Mouse (Mus musculus) thymus, postnatal 25 days (tissue): ENCODE results near the gene Sec14l1.

Experiments used
- DNase-seq: peaks from one replicate; pipeline ENCODE4 v3.0.0; 2022

The Sec14l1 gene

DNA sequence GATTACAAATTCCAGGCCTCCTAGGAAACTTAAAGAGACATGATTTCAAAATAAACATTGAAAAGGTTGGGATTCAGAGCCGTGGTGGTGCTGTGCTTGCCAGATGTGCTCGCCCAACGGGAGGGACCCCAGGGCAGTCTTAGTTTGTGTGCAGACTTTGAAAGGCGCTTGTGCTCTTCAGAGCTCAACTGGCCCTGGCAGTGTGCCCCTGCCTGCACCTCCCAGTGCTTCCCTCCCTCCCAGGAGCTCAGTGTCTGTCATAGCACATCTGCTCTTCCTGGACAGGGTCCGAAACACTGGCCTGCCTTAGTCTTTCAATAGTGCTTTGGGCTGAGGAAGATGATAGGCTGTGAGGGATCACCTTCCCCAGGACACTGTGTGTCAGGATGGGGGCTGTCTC is 15.9 kb downstream of the Sec14l1 start:
- DNase-seq = no peak

DNA sequence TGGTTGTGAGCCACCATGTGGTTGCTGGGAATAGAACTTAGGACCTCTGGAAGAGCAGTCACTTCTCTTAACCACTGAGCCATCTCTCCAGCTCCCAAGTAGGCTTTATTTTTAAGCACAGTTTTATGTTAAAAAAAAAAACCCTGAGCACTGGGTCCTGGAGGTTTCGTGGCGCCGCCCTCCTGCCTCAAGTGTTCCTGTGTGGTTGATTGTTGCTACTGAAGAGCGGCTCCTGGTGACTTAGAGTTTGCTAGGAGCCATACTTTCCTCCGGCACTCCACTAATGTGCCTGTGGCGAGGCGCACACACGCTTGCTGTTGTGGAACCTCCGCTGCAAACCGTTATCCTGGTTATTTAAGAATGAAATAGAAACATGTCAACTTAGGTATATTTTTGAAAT is 16.5 kb downstream of the Sec14l1 start:
- DNase-seq = no peak

DNA sequence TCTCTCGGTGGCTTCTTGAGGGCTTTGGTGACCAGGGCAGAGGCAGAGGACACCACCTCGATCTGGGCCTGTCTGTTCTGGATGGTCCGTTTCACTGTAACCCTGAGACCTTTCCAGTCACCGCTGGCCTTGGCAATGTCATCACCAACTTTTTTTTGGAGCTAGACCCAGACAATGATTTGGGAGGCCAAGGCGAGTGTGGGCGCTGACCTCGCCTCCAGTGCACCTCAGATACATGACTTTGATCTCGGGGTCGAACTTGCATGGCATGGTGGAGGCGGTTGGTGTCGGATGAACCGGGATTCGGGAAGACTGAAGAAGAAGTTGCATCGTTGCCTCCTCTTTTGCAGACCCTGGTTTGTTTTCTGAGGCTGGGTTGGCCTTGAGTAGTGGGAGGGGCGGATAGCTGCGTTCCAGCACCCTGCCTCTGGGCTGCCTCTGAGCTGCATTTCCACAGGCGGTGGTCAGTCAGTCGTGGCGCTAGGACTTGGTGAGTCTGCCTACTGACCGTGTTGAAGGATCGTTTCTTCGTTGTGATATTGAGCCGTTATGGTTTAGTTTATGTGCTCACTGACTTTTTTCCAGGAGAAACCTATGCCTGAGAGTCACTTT is 19.9 kb downstream of the Sec14l1 start:
- DNase-seq = no peak

GRCm38 (mm10) chr11:117135457-117136290 is 20.7 kb downstream of the Sec14l1 start:
- no peak for DNase-seq

DNA sequence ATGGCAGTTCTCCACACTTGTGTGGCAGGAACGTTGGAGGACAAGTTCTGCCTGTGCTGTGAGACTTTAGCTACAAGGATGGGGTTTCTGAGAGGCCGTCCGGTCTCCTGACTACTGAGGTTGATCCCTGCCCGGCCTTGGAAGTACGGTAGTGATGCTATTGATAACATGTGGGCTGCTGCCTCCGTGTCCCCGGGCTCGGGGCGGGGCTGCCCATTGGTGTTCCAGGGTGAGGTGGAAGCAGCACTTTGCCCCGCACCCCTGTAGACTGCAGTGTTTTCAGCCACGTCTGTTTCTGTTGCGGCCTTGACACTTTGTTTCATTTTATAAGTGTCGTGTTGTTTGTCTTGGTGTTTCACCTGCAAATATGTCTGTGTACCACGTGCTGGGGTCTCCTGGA is 21.9 kb downstream of the Sec14l1 start:
- no peak for DNase-seq

DNA sequence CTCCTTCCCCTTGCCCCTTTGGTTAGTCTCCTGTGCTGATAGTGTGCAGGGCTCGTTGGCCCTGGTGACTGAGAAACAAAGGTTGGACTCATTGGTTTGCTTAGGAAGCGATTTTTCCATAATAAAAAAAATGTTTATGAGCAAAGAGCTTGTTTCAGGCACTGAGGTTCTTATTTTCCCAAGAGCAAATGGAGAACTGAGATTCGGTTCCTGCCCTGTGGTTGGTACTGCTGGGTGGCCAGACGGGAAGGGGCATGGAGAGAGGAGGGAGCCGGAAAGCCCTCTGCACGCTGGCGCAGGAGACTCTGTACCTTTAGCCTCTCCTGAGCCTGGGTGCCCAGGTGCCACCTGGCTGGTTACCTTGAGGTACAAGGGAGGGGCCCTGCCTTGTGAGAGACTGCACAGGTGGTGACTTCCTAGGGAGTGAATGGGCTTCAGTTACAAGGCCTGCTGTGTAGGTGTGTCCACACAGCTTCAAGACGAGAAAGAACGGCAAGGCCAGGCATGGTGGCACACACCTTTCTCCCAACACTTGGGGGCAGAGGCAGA is 23.3 kb downstream of the Sec14l1 start:
- DNase-seq = no peak

DNA sequence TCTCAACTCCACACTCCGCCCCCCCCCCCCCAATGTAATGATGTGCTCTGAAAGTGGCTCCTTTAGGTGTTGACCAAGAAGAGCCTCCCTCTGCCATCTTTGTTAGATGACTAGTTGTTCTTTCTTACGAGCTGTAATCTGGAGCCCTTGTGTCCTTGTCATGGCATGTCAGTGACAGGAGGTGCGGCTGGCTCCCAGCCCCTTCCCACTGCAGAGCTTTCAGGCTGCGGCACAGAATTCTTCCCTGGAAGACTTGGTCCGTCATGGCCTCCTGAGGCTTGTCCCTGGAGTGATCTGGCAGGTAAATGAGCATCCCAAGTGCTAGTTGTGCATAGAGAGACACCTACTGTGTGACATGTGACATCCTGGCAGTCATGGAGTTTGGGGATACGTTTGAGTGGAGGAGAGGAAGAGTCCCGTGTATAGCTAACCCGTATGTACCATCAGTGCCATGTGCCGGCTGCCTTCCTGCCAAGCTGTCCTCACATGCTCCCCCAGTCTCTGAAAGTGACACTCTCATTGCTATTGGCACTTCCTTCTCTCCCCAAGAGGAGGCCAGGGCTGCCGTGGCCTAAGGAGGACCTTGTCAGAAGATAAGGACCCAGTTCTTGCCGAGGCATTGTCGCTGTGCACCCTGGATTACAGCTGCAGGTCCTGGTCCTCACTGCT is 24.0 kb downstream of the Sec14l1 start:
- DNase-seq = no peak

DNA sequence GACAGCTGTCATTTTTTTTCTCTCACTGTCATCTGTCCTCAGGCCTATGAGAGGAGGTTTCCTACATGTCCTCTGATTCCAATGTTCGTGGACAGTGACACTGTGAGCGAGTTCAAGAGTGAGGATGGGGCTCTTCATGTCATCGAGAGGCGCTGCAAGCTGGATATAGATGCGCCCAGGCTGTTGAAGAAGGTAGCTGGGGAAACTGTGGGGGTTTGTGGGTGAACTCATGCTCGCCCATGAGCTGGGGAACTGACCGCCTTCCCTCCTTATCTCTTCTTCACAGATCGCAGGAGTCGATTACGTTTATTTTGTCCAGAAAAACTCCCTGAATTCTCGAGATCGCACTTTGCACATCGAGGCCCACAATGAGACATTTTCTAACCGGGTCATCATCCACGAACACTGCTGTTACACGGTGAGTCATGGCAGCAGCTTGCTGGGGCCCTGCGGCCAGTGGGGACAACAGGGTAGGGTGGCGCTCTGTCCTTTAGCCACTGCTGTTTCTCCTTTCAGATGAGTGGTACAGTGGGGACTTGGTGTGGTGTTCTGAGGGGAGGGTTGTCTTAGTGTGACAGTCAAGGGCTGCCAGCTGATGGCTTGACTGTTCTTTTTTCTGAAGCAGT is 26.5 kb downstream of the Sec14l1 start:
- no peak for DNase-seq

DNA sequence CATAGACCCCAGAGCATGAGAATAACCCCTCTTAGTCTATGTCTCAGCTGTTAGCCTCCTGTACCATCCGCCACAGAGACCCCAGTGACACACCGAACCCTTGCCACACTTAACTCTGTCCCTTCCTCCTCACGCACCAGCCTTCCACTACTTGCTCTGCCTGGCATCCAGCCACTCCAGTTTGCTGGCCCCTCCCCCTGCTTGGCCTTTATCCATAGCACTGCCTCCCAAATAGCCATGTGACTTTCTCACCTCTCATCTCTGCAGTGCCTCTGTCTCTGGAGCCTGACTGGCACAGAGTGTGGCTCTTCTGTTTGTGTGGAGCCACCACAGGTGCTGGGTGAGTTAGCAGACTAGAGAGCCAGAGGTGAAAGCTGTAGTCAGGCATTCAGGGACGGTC is 27.5 kb downstream of the Sec14l1 start:
- DNase-seq = no peak

- peak; percentile 33 for DNase-seq
These were observed 30.6 kb downstream of the Sec14l1 start for GRCm38 (mm10) chr11:117145451-117146117.

DNA sequence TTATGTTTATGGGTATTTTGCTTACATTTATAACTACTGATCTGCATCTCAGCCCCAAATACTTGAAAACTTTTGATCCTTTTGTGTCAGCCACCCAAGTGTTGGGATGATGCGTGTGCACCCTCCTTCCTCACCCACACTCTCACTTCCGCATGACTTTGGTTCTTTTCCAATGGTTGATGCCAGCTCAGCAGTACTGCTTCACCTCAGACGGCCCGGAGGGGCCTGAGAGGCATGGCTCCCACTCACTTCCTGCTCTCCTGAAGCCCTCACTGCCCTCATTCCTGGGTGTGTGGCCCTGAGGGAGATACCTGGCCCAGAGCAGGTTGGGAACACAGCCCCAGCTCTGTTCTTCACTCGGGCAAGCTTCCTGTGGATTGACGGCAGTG is 31.1 kb downstream of the Sec14l1 start:
- no peak for DNase-seq

DNA sequence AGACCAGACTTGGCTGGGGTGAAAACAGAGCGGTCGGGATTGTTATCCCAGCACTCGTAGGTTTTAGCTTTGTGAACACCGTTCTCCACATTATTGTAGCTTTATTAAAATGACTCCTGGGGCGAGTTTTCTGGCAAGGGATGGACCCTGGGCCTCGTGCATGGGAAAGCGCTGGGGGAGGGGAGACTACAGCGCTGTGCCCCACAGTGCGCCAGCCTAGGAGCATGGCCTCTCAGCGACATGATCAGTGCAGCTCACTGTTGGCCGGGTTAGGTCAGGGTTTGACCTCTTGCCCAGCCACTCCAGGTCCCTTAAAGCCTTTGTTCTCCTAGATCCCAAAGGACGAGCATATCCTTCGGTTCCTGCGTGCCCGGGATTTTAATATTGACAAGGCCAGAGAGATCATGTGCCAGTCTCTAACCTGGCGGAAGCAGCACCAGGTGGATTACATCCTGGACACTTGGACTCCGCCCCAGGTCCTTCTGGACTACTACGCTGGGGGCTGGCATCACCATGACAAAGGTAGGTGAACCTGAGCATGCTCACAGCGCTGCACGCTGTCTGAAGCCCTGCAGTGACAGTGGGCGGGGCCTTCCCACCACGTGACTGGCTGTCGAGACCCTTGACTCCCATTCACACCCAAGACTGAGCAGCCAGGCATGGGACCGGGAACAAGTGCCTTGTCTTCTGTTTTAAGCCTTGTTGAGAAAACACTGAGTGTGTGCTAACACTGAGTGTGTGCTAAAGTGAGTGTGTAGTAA is 32.0 kb downstream of the Sec14l1 start:
- DNase-seq = no peak

- no peak for DNase-seq
These were observed 34.1 kb downstream of the Sec14l1 start for GRCm38 (mm10) chr11:117148893-117149685.

GRCm38 (mm10) chr11:117150467-117150966 is 35.5 kb downstream of the Sec14l1 start:
- DNase-seq = no peak

- no peak for DNase-seq
These were observed 36.5 kb downstream of the Sec14l1 start for GRCm38 (mm10) chr11:117151461-117151860.

DNA sequence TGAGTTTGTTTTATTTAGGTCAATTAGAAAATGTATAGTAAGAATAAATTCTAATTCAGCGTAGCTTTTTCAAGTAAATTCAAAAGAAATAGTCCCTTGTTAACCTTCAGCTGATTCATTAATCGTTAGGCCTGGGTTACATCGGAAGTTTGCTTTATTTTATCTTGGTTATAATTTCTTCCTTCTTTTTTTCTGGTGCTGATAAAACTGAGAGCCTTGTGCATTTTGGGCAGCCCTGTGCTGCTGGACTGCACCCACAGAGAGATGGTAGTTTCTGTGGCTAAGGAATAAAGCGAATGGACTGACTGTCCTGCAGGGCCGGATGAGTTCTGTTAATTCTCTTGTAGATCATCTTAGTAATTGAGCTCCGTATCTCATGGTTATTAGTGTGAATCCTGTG is 37.6 kb downstream of the Sec14l1 start:
- DNase-seq = no peak

GRCm38 (mm10) chr11:117153553-117153952 is 38.6 kb downstream of the Sec14l1 start:
- DNase-seq = no peak

- DNase-seq = no peak
These were observed 39.3 kb downstream of the Sec14l1 start for GRCm38 (mm10) chr11:117154088-117154815.

DNA sequence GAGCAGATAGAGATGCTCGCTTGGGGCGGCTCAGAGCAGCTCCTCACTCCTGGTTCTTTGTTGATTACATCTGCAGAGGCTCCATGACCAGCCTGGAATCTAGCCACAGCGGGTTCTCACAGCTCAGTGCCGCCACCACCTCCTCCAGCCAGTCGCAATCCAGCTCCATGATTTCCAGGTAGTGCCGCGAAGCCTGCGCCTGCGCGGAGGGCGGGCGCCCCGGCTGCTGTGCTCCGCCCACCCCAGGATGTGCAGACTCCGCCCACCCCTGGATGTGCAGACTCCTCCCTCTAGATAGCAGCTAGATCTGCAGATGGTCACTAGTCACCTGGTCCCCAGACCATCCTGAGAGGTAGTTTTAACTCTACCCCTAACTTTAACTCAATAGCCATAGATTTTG is 41.8 kb downstream of the Sec14l1 start:
- DNase-seq = no peak

- DNase-seq = no peak
These were observed 43.4 kb downstream of the Sec14l1 start for GRCm38 (mm10) chr11:117158343-117158742.
